Mouse (Mus musculus): ENCODE measurements at regions not wholly inside any gene's neighbourhood (a gene's known extent, or its start where the extent isn't known, plus 50 kb on each side); places are given as distances from the start of the nearest gene placed in this dataset.

GRCm38 (mm10) chr3:78412669-78413419 is 873.5 kb downstream of the Rapgef2 start:
- DNase-seq, result no peak

GRCm38 (mm10) chr3:78411395-78411794 is 874.9 kb downstream of the Rapgef2 start:
- DNase-seq, result no peak

DNA sequence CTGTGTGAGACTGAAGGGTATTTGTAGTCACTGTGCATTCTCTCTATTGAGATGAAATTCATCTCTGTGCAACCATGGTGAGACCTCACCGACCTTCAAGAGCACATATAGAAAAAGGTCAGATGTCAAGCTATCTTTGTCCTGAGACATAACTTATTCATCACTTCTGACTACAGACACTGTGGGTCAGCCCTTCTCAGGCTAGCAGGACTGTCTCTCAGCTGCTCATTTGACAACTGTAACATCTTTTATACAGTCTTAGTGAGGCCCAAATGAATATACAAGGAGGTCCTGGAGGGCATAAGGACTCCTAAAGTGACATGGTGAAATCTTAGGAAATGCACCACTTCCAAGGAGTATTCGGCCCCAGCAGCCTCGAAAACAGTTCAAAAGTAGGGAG is 877.1 kb downstream of the Rapgef2 start:
- DNase-seq, result no peak

DNA sequence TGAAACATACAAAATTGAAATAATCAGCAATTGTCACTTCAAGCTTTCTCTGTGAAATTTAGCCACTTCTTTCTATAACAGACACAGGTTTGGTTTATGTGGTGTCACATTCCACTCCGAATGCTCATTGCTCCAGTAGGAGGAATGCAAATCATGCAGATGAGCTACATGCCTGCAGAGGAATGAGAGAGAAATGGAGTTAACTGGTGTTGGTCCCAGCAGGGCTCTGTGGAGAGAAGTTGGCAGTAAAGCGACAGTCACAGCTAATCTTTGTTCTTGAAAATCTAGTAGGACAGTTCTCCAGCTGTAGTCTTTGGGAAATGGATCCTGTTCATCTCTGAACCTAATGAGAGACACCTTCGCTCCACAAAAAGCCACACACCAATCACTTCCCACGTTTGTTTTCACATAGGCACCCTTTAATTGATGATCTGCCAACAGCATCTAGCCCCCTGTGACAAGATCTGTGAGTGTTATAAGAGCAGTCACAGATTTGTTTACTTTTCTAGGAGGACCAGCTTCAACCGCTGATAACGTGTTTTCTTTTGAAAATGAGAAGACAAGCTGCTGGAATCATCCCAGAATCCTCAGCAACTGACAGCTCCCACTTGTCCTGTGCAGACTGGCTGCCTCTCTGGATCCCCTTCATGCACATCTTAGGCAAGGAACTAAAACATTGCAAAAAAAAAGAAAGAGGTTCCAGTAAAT is 880.4 kb downstream of the Rapgef2 start:
- DNase-seq, result no peak

DNA sequence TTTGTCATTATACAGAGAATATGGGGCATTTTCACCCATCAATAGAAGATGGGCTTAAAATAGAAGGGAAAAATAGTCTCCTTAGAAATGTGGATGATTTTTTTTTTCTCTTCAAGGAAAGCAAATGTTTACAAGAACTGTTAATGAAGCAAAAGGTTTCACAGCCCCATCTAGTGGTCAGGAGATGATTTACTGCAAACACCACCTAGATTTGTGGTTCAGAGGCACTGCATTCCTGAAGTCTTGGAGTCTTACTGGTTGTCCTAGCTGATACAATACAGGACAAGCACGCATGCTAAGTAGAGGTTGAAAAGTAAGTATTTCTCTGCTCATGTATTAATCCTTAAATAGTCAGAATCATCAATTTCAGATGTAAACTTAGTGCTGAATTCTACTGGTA is 927.9 kb downstream of the Rapgef2 start:
- peak; percentile 12 to 59 for DNase-seq

GRCm38 (mm10) chr3:78339891-78340290 is 946.4 kb downstream of the Rapgef2 start:
- no peak for DNase-seq

DNA sequence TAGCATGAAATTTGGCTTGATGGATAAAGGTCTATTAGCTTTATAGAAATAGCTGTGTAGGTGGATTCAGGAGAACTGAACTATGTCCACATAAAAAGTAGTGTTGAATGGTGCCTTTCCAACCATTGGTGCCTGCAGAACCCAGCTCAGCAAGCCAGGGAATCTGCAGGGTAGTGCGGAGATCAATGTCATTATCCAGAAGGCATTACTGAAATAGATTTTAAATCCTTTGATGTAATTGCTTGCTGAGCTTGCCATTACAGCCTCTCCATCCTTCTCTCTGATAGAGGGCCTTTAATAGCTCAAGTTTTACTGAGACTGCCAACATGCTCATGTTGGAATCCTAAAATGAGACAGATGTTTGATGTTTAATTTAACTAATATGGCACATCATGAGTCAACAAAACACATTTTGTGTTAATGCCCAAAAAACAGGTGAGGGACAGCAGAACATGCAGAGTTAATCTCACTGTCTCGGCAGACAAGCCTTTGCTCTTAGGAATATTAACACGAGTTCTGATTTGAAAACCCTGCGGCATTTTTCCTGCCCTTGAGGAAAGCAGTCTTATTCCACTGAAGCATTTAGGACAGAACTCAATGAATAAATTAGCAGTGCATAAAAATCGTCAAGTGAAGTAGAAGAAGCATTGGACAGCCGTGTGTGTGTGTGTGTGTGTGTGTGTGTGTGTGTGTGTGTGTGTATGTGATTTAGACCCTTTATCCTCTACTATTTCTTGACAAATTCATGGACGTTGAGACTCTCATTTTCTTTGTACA is 974.5 kb downstream of the Rapgef2 start:
- DNase-seq, result no peak

GRCm38 (mm10) chr3:78300506-78300905 is 985.8 kb downstream of the Rapgef2 start:
- DNase-seq, result no peak

- DNase-seq, result no peak
Measured at GRCm38 (mm10) chr3:78291894-78292293, 994.4 kb downstream of the Rapgef2 start.

- DNase-seq, result no peak
Measured at GRCm38 (mm10) chr3:78284071-78284470, 1002.2 kb downstream of the Rapgef2 start.

- DNase-seq, result no peak
Measured at GRCm38 (mm10) chr3:78236920-78237319, 1049.4 kb downstream of the Rapgef2 start.

DNA sequence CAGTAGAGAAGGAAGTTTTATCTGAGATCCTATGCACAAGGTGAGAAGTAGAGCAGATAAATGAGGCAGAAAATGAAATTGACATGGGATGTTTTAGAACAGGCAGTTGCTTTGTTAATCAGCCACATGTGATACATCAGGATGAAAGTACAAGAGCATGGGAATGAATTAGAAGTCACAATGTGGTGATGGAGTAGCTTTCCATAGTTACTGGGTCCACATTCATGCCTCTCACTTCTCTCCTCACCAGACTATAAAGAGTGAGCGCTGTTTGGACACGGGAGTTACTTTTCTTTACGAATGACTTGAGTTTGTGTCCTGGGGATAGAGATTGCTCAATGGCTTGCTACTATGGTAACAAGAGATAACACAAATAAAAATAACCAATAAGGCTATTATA is 1076.6 kb downstream of the Rapgef2 start:
- no peak for DNase-seq

- no peak for DNase-seq
Measured at GRCm38 (mm10) chr3:78162601-78163000, 1123.7 kb downstream of the Rapgef2 start.

DNA sequence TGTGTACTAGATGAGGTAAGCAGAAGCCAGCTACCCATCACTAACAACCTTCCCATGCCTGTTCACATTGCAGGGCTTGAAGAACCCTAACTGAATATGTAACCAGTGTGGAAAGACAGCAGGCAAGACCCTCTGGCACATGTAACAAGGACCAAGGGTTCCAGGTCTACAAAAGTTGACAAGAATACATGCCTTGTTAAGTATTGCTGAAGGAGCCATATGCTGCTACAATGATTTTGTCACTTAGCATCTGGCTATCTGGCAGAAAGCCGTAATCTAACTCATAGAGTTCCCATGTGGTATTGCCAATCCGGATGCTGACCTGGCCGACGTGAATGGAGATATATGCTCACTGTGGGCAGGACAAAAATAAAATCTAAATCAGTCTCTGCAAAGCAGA is 1127.9 kb downstream of the Rapgef2 start:
- peak; percentile 23 to 49 for DNase-seq

All from cerebellum, postnatal 36 days (tissue).